Mouse (Mus musculus): ENCODE measurements at regions not wholly inside any gene's neighbourhood (a gene's known extent, or its start where the extent isn't known, plus 50 kb on each side); places are given as distances from the start of the nearest gene placed in this dataset.
A peak's percentile ranks its signal among the peaks of the same experiment; 100 is the strongest.
"Not testable (repeated sequence)": the region's sequence is repeated elsewhere in the genome, so short reads cannot be mapped to it uniquely, and the experiment has no call there.

DNA sequence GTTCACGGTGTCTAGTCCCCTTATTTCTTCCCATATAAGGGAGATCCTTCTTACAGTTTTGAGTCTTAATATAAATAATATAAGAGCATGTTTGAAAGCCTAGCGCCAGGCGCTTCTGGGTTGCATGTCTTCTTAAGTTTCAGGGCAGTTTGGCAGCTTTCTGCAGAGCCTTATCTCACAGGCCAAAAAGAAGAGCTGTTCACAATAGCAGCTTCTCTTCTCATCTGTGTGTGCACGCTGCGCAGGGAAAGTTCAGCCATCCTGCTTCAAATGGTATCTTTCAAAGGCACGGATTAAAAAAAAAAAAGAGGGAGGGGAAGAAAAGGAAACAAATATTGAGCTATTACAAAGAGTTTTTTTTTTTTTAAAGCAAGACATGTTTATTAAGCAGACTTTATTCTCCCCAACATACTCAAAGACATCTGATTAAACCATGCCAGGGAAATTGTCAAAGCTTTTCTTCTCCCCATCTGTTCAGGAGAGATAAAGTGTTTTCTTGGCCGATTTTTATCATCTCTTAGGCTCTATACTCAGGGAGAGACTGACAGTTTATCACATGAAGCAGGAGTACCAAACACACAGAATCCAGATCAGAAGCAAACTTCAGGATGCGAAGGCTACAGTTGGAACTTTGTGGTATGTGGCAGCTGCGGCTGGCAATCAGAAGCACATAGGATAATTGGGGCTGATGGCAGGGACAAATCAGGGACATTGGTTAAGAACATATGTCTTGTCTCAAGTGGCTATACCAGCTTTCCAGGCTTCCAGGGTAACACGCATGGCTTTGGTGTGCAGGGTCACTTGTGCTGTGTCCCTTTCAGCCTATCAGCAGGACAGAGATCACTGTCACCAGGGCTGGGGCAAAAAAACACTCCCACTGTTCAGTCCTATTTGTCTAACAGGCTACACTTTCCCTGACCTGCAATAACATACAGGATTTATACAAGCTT, 206.9 kb upstream of the Pfkp start:
- 65% methylated on average over 10 of the region's 10 CpGs for WGBS
- Histone ChIP-seq H3K27me3 (ENCODE audit: insufficient read depth, low read length) (no peaks in the 10 kb centered on the region), H3K4me2 (replicated peaks; ENCODE audit: low read depth, low read length) (no peak overlapping the region), H3K4me1 (ENCODE audit: insufficient read depth, low read length) (no peaks in the 10 kb centered on the region), H3K4me3 (ENCODE audit: low read length) (no peak overlapping the region), H3K36me3 (ENCODE audit: insufficient read depth, low read length) (no peaks in the 10 kb centered on the region), H3K27ac (ENCODE audit: low read length) (no peak overlapping the region), H3K9me3 (ENCODE audit: low read length) (no peaks in the 10 kb centered on the region), H3K9ac (replicated peaks; ENCODE audit: low read length) (no peak overlapping the region)
- ATAC-seq (ENCODE audit: low FRiP score, low TSS enrichment) = no peak

DNA sequence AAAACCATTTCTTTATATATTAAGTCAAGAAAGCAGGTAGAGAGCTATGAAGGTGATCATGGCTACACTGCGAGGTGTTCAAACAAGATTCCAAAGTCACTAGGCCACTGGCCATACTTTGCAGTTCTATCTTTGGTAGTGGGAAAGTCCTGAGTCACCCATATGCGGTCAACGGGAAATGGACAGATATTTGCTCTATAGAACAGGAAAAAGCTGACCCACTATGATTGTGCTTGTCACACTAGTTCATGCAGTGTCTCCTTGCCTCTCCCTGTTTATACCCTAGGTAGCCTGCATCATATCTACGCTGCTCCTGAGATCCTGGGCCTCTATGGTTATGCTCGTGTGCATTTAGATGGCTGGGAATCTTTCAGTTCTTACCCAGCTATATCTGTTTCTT, 188.9 kb upstream of the Pfkp start:
- no peak overlapping the region for H3K4me3 ChIP-seq (ENCODE audit: low read length)
- no peak overlapping the region for H3K4me2 ChIP-seq (replicated peaks; ENCODE audit: low read depth, low read length)
- no peaks in the 10 kb centered on the region for H3K36me3 ChIP-seq (ENCODE audit: insufficient read depth, low read length)
- no peaks in the 10 kb centered on the region for H3K9me3 ChIP-seq (ENCODE audit: low read length)
- no peak for ATAC-seq (ENCODE audit: low FRiP score, low TSS enrichment)
- H3K4me1 ChIP-seq (ENCODE audit: insufficient read depth, low read length) = no peaks in the 10 kb centered on the region
- no peak overlapping the region for H3K27ac ChIP-seq (ENCODE audit: low read length)
- H3K27me3 ChIP-seq (ENCODE audit: insufficient read depth, low read length) = no peaks in the 10 kb centered on the region
- 83% methylated on average over 5 of the region's 5 CpGs for WGBS
- H3K9ac ChIP-seq (replicated peaks; ENCODE audit: low read length) = no peak overlapping the region

DNA sequence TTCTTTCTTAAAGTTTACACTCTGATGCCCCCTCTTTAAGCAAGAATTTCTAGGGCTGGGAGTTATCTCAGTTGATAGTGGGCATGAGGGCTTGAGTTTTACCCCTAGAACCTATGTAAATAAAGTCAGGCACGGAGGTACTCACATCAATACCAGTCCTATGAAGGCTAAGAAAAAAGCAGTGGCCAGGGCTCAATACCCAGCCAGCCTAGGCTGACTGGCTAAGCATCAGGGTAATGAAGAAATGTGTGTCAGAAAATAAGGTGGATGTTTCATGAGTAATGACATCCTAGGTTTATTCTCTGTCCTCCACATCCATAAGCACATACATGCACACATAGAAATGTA, 188.5 kb upstream of the Pfkp start:
- Histone ChIP-seq H3K9ac (replicated peaks; ENCODE audit: low read length) (no peak overlapping the region), H3K4me1 (ENCODE audit: insufficient read depth, low read length) (no peaks in the 10 kb centered on the region), H3K4me3 (ENCODE audit: low read length) (no peak overlapping the region), H3K27me3 (ENCODE audit: insufficient read depth, low read length) (no peaks in the 10 kb centered on the region), H3K4me2 (replicated peaks; ENCODE audit: low read depth, low read length) (no peak overlapping the region), H3K9me3 (ENCODE audit: low read length) (no peaks in the 10 kb centered on the region), H3K36me3 (ENCODE audit: insufficient read depth, low read length) (no peaks in the 10 kb centered on the region), H3K27ac (ENCODE audit: low read length) (no peak overlapping the region)
- 65% methylated on average over 1 of the region's 1 CpGs for WGBS
- ATAC-seq (ENCODE audit: low FRiP score, low TSS enrichment) = no peak

DNA sequence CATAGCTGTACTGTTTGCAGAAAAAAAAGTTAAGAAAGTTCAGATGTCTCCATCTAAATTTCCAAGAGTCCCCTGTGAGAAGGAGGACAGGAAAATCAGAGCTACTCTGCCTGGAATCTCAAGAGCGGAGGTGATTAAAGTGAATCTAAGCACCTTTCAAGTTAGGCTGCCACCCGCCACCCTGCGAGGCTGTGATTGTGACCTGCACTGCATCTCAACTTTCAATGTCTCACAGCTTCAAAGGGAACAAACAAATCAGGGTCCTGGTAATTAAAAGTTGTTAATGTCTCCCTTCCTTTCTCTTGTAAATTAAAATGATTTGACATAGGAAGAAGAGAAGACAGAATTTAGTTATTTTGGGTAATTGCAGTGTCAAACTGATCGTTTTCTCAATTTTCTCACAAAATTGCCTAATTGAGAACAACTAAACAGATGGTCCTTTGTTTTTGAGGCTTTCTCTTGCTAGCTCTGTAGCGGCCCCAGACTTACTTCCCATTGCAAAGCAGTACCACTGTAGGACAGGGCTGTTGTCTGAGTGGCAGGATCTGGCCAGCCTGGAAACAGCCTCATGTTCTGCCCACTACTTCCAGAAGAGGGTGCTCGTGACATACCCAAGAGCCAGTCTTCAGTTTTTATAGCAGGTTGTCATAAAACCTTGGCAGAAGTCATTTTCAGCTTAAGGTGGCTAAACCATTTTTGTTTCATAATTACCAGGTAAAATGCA, 187.9 kb upstream of the Pfkp start:
- Histone ChIP-seq H3K4me1 (ENCODE audit: insufficient read depth, low read length) (no peaks in the 10 kb centered on the region), H3K36me3 (ENCODE audit: insufficient read depth, low read length) (no peaks in the 10 kb centered on the region), H3K9ac (replicated peaks; ENCODE audit: low read length) (no peak overlapping the region), H3K4me3 (ENCODE audit: low read length) (no peak overlapping the region), H3K27ac (ENCODE audit: low read length) (no peak overlapping the region), H3K4me2 (replicated peaks; ENCODE audit: low read depth, low read length) (no peak overlapping the region), H3K27me3 (ENCODE audit: insufficient read depth, low read length) (no peaks in the 10 kb centered on the region), H3K9me3 (ENCODE audit: low read length) (no peaks in the 10 kb centered on the region)
- peak; percentile 84; the same call in 1 of the 2 replicates for ATAC-seq (ENCODE audit: low FRiP score, low TSS enrichment)
- WGBS = 26% methylated on average over 6 of the region's 6 CpGs

DNA sequence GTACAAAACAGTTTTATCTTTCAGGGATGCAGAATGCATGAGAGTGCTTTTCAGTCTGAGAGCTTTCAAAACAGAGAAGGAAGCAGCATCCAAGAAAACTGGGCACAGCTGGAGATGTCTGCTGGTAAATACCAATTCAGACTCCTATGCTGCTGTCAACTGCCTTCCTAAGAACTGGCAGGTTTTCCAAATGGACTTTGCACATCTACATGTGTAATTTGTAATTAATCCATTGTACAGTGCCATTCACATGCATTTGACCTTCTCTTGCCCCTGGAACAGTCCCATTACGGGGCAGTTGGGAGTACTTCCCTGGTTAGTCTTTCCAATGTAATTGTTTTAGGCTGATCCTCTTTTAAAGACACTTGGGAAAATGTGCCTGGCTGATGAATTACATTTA, 181.3 kb upstream of the Pfkp start:
- 57% methylated on average over 1 of the region's 1 CpGs for WGBS
- Histone ChIP-seq H3K9me3 (ENCODE audit: low read length) (no peaks in the 10 kb centered on the region), H3K27me3 (ENCODE audit: insufficient read depth, low read length) (no peaks in the 10 kb centered on the region), H3K27ac (ENCODE audit: low read length) (no peak overlapping the region), H3K4me2 (replicated peaks; ENCODE audit: low read depth, low read length) (no peak overlapping the region), H3K36me3 (ENCODE audit: insufficient read depth, low read length) (no peaks in the 10 kb centered on the region), H3K9ac (replicated peaks; ENCODE audit: low read length) (no peak overlapping the region), H3K4me1 (ENCODE audit: insufficient read depth, low read length) (no peaks in the 10 kb centered on the region), H3K4me3 (ENCODE audit: low read length) (no peak overlapping the region)
- ATAC-seq (ENCODE audit: low FRiP score, low TSS enrichment) = no peak

DNA sequence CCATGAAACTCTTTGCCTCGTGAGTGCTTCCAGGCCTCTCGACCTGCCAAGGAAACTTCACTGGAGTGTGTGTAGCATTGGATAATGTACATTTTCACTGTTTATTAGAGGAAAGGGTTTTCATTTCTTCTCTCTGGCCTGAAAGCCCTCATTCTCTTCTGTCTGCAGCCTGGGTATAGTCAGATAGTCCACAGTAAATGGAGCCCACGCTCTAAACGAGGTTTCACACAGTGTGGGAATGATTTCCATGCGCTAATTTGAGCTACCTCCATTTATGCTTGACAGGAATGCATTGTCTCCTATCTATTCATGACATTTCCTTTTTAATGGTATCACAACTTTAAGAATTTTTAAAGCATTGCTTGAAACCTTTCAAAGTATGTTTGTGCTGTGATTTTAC, 180.8 kb upstream of the Pfkp start:
- Histone ChIP-seq H3K36me3 (ENCODE audit: insufficient read depth, low read length) (no peaks in the 10 kb centered on the region), H3K27me3 (ENCODE audit: insufficient read depth, low read length) (no peaks in the 10 kb centered on the region), H3K9me3 (ENCODE audit: low read length) (no peaks in the 10 kb centered on the region), H3K4me3 (ENCODE audit: low read length) (no peak overlapping the region), H3K4me2 (replicated peaks; ENCODE audit: low read depth, low read length) (no peak overlapping the region), H3K4me1 (ENCODE audit: insufficient read depth, low read length) (no peaks in the 10 kb centered on the region), H3K9ac (replicated peaks; ENCODE audit: low read length) (no peak overlapping the region), H3K27ac (ENCODE audit: low read length) (no peak overlapping the region)
- WGBS = 91% methylated on average over 5 of the region's 5 CpGs
- no peak for ATAC-seq (ENCODE audit: low FRiP score, low TSS enrichment)

DNA sequence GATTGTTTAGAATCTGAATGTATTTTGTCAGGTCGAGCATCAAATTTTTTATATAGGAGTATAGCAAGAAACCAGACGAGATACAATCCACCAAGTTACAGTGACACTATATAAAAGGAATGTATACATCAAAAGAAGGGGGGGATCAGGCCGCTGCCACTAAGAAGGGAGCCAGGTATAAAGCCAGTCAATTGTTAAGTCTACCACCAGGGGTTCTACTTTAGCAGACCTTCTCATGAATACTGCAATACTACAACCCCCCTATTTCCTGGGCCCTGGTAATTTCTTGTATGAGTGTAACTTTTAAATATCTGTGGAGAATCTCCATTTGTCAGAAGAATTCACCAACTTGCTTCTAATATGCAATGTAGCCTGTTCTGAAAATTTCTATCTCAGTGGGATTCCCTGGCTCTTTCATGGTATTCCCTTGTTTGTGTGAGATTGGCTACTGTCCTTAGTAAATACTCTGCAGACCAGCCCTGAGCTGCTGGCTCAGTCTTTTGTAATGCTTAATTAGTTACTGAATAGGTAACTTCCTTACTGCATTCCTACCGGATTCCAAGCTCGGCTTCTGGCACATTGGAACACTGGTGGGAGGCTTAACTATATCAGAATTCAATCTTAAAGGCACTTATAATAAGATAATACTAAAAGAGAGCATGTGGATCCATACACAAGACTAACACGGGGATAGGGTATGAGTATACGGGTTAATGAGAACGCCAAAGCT, 180.2 kb upstream of the Pfkp start:
- H3K4me3 ChIP-seq (ENCODE audit: low read length); H3K36me3 ChIP-seq (ENCODE audit: insufficient read depth, low read length); H3K4me1 ChIP-seq (ENCODE audit: insufficient read depth, low read length); H3K9me3 ChIP-seq (ENCODE audit: low read length); H3K9ac ChIP-seq (replicated peaks; ENCODE audit: low read length); H3K27ac ChIP-seq (ENCODE audit: low read length); H3K27me3 ChIP-seq (ENCODE audit: insufficient read depth, low read length); H3K4me2 ChIP-seq (replicated peaks; ENCODE audit: low read depth, low read length); ATAC-seq (ENCODE audit: low FRiP score, low TSS enrichment): not testable (repeated sequence)
- WGBS = 84% methylated on average over 8 of the region's 8 CpGs

DNA sequence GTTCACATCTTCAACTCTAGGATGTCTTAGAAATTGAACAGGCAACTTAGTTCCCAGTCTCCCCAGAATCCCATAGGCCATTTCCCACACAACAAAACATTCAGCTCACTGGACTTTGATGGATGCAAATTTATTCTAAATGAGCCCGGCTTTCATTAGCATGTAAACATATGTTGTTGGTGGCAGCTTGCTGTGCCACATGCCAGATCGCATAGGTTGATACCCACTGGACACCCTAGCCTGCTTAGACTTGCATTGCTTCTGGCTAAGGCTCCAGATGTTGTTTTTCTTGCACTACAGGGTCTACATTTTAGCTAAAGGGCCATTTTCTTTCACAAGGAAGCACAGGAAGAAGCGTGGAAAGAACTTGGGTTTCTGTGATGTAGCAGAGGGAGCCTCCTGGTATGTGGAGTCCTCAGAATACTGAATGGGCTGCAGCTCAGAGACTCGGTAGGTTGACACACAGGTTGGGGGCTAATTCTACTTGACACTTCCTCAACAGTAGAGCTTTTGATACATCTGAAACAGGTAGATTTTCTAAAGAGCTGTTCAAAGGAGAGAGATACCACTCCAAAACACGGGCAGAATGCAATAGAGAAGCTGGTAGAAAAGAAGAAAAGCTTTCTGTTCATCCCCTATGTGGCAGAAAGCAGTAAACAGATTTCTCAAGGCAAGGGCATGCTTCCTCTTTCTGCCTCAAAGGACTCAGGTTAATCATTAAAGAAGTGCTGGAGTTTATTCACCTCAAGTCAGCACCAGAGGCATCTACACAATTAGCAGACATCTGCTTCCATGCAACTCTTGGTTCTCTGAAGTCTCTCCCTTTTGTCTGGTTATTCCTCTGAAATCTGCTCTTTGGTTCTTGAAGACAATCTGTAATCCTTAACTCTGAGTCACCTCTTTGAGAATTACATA, 153.9 kb upstream of the Pfkp start:
- Histone ChIP-seq H3K4me3 (ENCODE audit: low read length) (no peak overlapping the region), H3K4me2 (replicated peaks; ENCODE audit: low read depth, low read length) (no peak overlapping the region), H3K4me1 (ENCODE audit: insufficient read depth, low read length) (no peaks in the 10 kb centered on the region; the same call in 1 of the 2 replicates), H3K9me3 (ENCODE audit: low read length) (no peaks in the 10 kb centered on the region), H3K27ac (ENCODE audit: low read length) (peak overlapping the region; percentile 72), H3K27me3 (ENCODE audit: insufficient read depth, low read length) (no peaks in the 10 kb centered on the region), H3K36me3 (ENCODE audit: insufficient read depth, low read length) (no peaks in the 10 kb centered on the region), H3K9ac (replicated peaks; ENCODE audit: low read length) (no peak overlapping the region)
- WGBS = 68% methylated on average over 5 of the region's 5 CpGs
- peak; percentile 93; the same call in 1 of the 2 replicates for ATAC-seq (ENCODE audit: low FRiP score, low TSS enrichment)

DNA sequence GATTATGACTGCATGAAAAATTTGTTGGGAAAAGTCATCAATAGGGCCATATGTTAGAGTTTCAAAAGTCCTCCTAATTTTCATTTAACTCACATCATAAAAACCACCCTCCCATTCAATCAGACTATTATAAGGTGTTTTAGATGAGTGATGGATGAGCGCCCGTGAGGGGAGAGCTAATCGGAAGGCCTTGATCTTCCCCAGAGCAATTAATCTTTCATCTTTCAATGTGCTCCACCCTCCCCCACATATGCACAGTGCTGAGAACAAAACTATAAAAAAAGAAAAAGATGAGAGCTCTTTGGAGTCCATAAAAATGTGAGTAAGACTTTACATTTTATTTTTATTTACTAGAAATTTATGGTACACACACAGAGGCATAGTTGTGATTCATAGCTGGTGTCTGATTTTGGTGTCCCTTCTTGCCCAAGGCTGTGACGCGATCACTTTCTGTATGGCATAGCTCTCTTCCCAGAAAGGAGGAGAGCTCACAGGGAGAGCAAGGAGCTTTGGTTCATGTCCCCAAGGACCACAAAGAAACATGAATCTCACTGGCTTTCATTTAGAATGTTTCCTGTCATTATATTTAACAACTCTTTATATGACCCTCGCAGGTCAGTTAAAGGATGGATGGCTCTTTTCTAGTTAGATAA, 119.5 kb upstream of the Pfkp start:
- Histone ChIP-seq H3K4me1 (ENCODE audit: insufficient read depth, low read length) (no peaks in the 10 kb centered on the region), H3K4me3 (ENCODE audit: low read length) (no peak overlapping the region), H3K27me3 (ENCODE audit: insufficient read depth, low read length) (no peaks in the 10 kb centered on the region), H3K9me3 (ENCODE audit: low read length) (peaks cover 5% of the 10 kb centered on the region; the same call in 1 of the 2 replicates), H3K36me3 (ENCODE audit: insufficient read depth, low read length) (no peaks in the 10 kb centered on the region), H3K9ac (replicated peaks; ENCODE audit: low read length) (no peak overlapping the region), H3K27ac (ENCODE audit: low read length) (no peak overlapping the region), H3K4me2 (replicated peaks; ENCODE audit: low read depth, low read length) (no peak overlapping the region)
- ATAC-seq (ENCODE audit: low FRiP score, low TSS enrichment) = no peak
- WGBS = 36% methylated on average over 6 of the region's 6 CpGs

Measured in kidney, embryonic 16.5 days (tissue).